Mouse (Mus musculus) midbrain, embryonic 14.5 days (tissue): ENCODE measurements around the gene Trio. TPM values are rescaled to one million over a fixed set of nuclear protein-coding genes. Genes with fewer than 3 reads are reported as not detected.

Experiments used
- ATAC-seq: fragments of 200-750 bp; cut with Nextera tagmentation; 2 replicates; pipeline ENCODE4 v1.8.0; 2017; ENCODE audit warnings: moderate number of reproducible peaks, moderate library complexity; ENCODE audit not compliant: low FRiP score, low TSS enrichment
- DNase-seq: peaks from one replicate; pipeline ENCODE4 v3.0.0-alpha.2; 2015
- H3K27ac ChIP-seq: fragments of 300-500 bp; sonication (generic); replicated peaks from 2 replicates; pipeline ENCODE4 v1.5.1; 2014; ENCODE audit warnings: mild to moderate bottlenecking, low read depth, low read length, moderate library complexity
- H3K27me3 ChIP-seq: fragments of 300-500 bp; sonication (generic); 2 replicates; pipeline ENCODE4 v1.6.1; 2014; ENCODE audit warnings: low read length, control low read depth, mixed read lengths; ENCODE audit not compliant: control insufficient read depth, insufficient read depth
- H3K36me3 ChIP-seq: fragments of 300-500 bp; sonication (generic); 2 replicates; pipeline ENCODE4 v1.6.1; 2014; ENCODE audit warnings: low read length, control low read depth; ENCODE audit not compliant: control insufficient read depth, insufficient read depth
- H3K4me1 ChIP-seq: fragments of 300-500 bp; sonication (generic); 2 replicates; pipeline ENCODE4 v1.6.1; 2014; ENCODE audit warnings: mild to moderate bottlenecking, antibody characterized with exemption, low read length, control low read depth; ENCODE audit not compliant: control insufficient read depth, insufficient read depth
- H3K4me2 ChIP-seq: fragments of 300-500 bp; sonication (generic); 2 replicates; pipeline ENCODE4 v1.6.1; 2014; ENCODE audit warnings: mild to moderate bottlenecking, low read length, moderate library complexity
- H3K4me3 ChIP-seq: fragments of 300-500 bp; sonication (generic); replicated peaks from 2 replicates; pipeline ENCODE4 v1.5.1; 2014; ENCODE audit warnings: low read depth, low read length
- H3K9ac ChIP-seq: fragments of 300-500 bp; sonication (generic); replicated peaks from 2 replicates; pipeline ENCODE4 v1.6.1; 2014; ENCODE audit warnings: mild to moderate bottlenecking, low read length, moderate library complexity
- H3K9me3 ChIP-seq: fragments of 300-500 bp; sonication (generic); 2 replicates; pipeline ENCODE4 v1.6.1; 2016; ENCODE audit warnings: low read length, control low read depth, mixed read lengths; ENCODE audit not compliant: control insufficient read depth
- WGBS: fragments of 180-500 bp; shearing (Covaris S2); extraction: QIAGEN DNeasy Blood & Tissue Kit; methylation state at CpG from one replicate; pipeline ENCODE4 v1.1.7; 2014; 5-methylcytosine and 5-hydroxymethylcytosine counted together
- polyA plus RNA-seq: library from polyadenylated mRNA; unstranded; fragments of >200 nt; fragmentation: Nextera tagmentation; extraction: Ambion mirVana; gene quantifications from 2 replicates; pipeline ENCODE4 v1.2.1, GENCODE M21; 2014

Trio gene
- polyA plus RNA-seq, 1 experiment from 2014 or later, result 56.5 TPM

DNA sequence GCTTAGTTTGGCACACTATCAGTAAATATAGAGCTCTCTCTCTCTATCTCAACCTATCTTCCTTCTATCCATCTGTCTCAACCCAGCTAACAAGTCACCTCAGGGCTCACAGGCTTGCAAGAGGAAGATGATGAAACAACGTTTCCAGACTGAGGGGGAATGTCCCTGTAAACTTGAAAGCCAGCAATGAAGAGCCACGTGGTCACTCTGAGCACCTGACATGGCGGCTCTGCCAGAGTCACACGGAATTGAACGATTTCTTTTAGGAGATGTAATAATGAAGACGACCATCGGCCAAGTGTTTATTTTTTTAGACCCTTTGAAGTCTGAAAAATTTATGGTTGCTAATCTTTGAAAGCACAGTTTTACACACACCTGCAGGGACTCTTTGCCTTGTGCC lies 251.2 kb downstream of the Trio start:
- no peak overlapping the region for H3K27ac ChIP-seq
- no peak overlapping the region for H3K4me3 ChIP-seq
- H3K9me3 ChIP-seq, result no peaks in the 10 kb centered on the region
- H3K4me2 ChIP-seq, result no peak overlapping the region
- H3K27me3 ChIP-seq, result no peaks in the 10 kb centered on the region
- peaks cover 42% of the 10 kb centered on the region for H3K36me3 ChIP-seq
- H3K4me1 ChIP-seq, result peaks cover 28% of the 10 kb centered on the region
- ATAC-seq (no peak), DNase-seq (no peak)
- WGBS, result 91% methylated on average over 7 of the region's 7 CpGs
- H3K9ac ChIP-seq, result no peak overlapping the region

DNA sequence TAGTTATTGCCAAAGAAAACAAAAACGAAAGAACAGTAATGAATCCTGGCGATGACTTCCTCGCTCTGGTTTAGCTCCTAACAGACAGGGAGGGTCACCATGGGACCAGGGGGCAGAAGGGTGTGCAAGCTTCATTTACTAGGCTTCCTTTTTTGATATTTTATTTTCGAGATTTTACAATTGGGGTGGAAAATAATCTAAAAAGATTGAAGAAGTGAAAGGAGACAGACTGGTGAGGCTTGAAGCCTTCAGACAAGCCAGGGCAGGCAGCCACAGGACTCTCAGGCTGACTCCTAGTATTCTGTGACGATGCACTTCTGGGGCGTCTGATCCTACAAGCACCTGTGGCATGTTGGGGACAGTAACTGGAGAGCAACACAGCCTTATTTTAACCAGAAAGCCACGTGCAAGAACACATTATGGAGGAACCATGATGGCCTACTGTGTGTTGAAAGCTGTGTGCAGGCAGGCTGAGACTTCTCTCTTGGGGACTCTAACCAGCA lies 253.5 kb downstream of the Trio start:
- H3K27me3 ChIP-seq, result no peaks in the 10 kb centered on the region
- peaks cover 64% of the 10 kb centered on the region for H3K36me3 ChIP-seq
- DNase-seq, result no peak
- WGBS, result 91% methylated on average over 7 of the region's 7 CpGs
- no peak overlapping the region for H3K9ac ChIP-seq
- H3K4me1 ChIP-seq, result peaks cover 5% of the 10 kb centered on the region
- no peak overlapping the region for H3K27ac ChIP-seq
- ATAC-seq, result no peak
- H3K9me3 ChIP-seq, result no peaks in the 10 kb centered on the region
- H3K4me3 ChIP-seq, result no peak overlapping the region
- H3K4me2 ChIP-seq, result no peak overlapping the region

DNA sequence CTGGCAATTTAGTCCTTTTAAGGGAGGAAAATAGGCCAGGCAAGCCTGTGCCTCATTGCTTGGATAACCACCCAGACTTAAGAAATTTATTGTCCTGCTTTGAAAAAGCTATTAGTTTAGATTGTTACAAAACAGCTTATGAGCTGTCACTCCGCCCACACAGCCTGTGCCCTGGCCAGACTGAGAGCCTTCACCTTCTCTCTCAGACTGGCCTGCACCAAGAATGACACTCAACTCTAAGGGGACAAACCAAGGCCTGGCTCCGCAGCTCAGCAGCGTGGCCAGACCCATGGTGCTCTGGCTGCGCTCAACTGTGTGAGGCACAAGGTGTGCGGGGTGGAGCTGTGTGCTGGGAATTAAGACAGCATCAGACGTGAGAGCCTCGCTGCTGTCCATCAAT lies 254.1 kb downstream of the Trio start:
- Histone ChIP-seq H3K9ac (no peak overlapping the region), H3K4me2 (no peak overlapping the region), H3K4me3 (no peak overlapping the region), H3K27ac (no peak overlapping the region), H3K9me3 (no peaks in the 10 kb centered on the region), H3K4me1 (no peaks in the 10 kb centered on the region), H3K27me3 (no peaks in the 10 kb centered on the region), H3K36me3 (peaks cover 70% of the 10 kb centered on the region)
- ATAC-seq, result no peak
- DNase-seq, result no peak
- WGBS, result 87% methylated on average over 7 of the region's 7 CpGs

DNA sequence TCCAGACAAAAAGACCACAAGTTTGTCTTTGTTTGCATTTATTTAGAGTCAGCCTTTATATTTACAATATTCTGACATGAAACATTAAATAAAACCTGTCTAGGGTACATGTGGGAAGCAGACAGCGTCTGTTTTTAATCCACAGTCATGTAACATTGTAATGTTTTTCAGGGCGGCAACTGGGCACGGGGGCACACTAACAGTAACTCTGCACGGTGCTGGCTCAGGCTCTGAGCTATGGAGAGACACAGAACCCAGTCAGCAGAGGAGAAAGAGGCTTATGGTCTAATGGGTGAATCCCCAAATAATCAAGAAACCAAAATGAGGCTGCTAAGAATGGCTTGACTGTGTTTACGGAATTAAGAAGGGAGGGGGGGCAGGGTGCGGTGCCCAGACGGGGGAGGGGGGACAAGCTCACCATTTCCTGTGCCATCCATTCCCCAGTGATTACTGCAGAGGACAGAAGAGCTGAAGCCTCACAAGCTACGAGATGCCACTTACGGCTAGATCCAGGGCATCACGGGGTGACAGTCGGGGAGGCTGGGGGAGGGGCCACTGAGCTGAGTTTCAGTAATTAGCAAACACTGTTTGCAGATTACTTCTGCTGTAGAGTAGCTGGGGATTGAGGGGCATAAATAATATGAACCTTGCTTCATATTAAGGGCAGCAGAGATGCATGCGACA lies 255.0 kb downstream of the Trio start:
- ATAC-seq, result no peak
- no peak overlapping the region for H3K4me3 ChIP-seq
- H3K9ac ChIP-seq, result no peak overlapping the region
- H3K9me3 ChIP-seq, result no peaks in the 10 kb centered on the region
- no peak for DNase-seq
- WGBS, result 70% methylated on average over 12 of the region's 12 CpGs
- H3K36me3 ChIP-seq, result peaks cover 79% of the 10 kb centered on the region
- H3K27ac ChIP-seq, result peak overlapping the region; percentile 26; the same call in 1 of the 2 replicates
- H3K4me2 ChIP-seq, result no peak overlapping the region
- H3K27me3 ChIP-seq, result no peaks in the 10 kb centered on the region
- H3K4me1 ChIP-seq, result no peaks in the 10 kb centered on the region

DNA sequence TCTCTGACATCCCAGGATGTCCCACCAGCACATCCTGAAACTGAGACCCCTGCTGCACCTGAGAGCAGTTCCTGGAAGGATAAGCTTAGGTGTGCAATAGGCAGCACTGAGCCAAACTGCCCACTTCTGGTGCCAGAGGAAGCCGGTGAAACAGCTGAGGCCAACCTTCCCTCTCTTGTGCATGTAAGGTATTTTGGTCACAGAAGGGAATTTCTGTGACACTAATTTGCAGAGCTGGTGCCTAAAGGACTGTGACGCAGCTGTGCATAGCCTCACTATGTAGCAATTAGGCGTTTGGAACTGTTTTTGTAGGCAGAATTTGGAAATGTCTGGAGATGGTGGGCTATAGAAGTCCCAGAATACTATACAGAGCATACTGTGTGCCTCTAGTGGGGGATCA lies 264.2 kb downstream of the Trio start:
- H3K4me1 ChIP-seq, result no peaks in the 10 kb centered on the region
- H3K9me3 ChIP-seq, result no peaks in the 10 kb centered on the region
- no peak overlapping the region for H3K4me3 ChIP-seq
- H3K27me3 ChIP-seq, result no peaks in the 10 kb centered on the region
- ATAC-seq (no peak), DNase-seq (no peak)
- no peak overlapping the region for H3K9ac ChIP-seq
- H3K27ac ChIP-seq, result no peak overlapping the region
- 73% methylated on average over 3 of the region's 3 CpGs for WGBS
- peaks cover 85% of the 10 kb centered on the region for H3K36me3 ChIP-seq
- no peak overlapping the region for H3K4me2 ChIP-seq

DNA sequence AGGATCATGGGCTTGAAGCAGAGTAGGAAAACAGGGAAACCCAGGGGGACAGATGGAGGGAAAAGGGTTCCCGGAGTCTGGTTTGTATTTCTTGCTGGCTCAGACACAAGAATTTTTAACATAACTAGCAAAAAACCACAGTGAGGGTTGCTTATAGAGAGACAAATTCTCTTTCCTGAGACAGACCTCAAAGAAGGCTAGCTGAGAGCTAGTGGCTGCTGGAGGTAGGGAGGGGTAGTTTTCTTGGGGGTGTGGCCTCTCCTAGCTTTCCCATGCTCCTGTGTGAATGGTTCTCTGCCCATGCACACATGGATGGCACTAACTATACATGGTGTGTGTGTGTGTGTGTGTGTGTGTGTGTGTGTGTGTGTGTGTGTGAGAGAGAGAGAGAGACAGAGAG lies 265.0 kb downstream of the Trio start:
- Histone ChIP-seq H3K9ac (no peak overlapping the region), H3K4me3 (no peak overlapping the region), H3K36me3 (peaks cover 85% of the 10 kb centered on the region), H3K4me2 (no peak overlapping the region), H3K27me3 (no peaks in the 10 kb centered on the region), H3K9me3 (no peaks in the 10 kb centered on the region), H3K4me1 (no peaks in the 10 kb centered on the region), H3K27ac (0 out of 2 replicates have a peak overlapping the region, but pooled peaks have one; percentile 26)
- DNase-seq (no peak), ATAC-seq (no peak)
- WGBS, result 88% methylated on average over 1 of the region's 1 CpGs

DNA sequence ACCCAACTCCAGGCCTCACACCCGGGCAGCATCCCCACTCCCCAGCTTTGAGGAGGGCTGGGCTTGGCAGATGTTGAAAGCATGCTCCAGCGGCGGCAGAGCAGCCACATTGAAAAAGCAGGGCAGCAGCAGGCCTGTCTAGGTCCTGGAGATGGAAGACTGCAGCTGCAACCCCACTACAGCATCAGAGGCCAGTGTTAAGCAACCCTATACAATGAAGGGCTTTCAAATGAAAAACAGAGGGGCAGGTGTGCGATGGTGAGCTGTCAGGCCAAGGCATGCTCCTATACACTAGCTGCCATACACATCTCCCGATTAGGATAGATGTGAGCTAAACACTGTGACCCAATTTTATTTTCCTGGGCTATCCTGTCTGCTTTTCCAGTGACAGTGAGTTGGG lies 265.8 kb downstream of the Trio start:
- ATAC-seq (no peak), DNase-seq (no peak)
- no peak overlapping the region for H3K9ac ChIP-seq
- H3K27me3 ChIP-seq, result no peaks in the 10 kb centered on the region
- peaks cover 87% of the 10 kb centered on the region for H3K36me3 ChIP-seq
- H3K4me1 ChIP-seq, result no peaks in the 10 kb centered on the region
- H3K27ac ChIP-seq, result no peak overlapping the region
- WGBS, result 61% methylated on average over 5 of the region's 5 CpGs
- H3K4me2 ChIP-seq, result no peak overlapping the region
- no peaks in the 10 kb centered on the region for H3K9me3 ChIP-seq
- H3K4me3 ChIP-seq, result no peak overlapping the region

DNA sequence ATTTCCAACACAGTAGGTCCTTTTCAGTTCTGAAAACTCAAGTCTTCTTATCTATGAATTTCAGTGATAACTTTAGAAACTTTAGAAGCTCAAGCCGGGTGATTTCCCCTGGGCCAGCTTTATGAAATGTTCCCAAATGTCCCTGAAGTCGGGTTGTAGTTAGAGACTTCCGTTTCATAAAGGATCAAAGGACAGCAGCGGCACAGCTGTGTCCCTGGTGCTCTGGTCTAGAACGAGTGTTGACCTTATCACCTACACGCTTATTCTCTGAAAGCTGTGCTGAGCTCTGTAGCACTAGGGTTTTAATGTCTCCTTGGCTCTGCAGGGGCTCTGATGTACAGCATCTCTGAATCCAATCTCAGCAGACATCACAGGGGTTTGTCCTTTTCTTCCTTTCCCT lies 267.0 kb downstream of the Trio start:
- no peak overlapping the region for H3K4me3 ChIP-seq
- H3K27ac ChIP-seq, result no peak overlapping the region
- H3K4me2 ChIP-seq, result no peak overlapping the region
- H3K9ac ChIP-seq, result no peak overlapping the region
- no peak for DNase-seq
- H3K4me1 ChIP-seq, result no peaks in the 10 kb centered on the region
- no peaks in the 10 kb centered on the region for H3K27me3 ChIP-seq
- 68% methylated on average over 6 of the region's 6 CpGs for WGBS
- ATAC-seq, result no peak
- peaks cover 88% of the 10 kb centered on the region for H3K36me3 ChIP-seq
- no peaks in the 10 kb centered on the region for H3K9me3 ChIP-seq

DNA sequence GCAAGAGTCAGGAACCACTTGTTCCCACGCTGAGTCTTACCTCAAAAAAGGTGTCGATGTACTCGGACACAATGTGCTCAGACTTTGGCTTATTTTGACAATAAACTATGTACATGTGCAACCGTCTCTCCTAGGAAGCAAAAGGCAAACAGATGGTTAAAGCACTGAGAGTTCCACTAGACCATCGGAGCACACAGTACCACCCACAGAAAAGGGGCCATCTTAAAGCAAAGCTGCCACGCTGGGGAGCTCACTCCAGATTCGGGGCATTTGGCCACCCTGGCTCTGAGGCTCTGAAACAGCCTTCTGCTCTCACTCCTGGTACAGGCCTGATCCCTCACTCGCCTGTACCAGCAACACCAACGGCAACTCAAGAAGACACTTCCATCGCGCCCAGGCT lies 269.2 kb downstream of the Trio start:
- WGBS, result 94% methylated on average over 11 of the region's 11 CpGs

More for the DNA sequence above, 269.2 kb downstream of the Trio start:
- H3K9me3 ChIP-seq, result no peaks in the 10 kb centered on the region
- no peaks in the 10 kb centered on the region for H3K27me3 ChIP-seq
- H3K4me2 ChIP-seq, result no peak overlapping the region
- H3K4me1 ChIP-seq, result no peaks in the 10 kb centered on the region
- no peak overlapping the region for H3K27ac ChIP-seq
- H3K4me3 ChIP-seq, result no peak overlapping the region
- ATAC-seq, result no peak
- no peak for DNase-seq
- H3K36me3 ChIP-seq, result peaks cover 91% of the 10 kb centered on the region
- H3K9ac ChIP-seq, result no peak overlapping the region
